Mouse (Mus musculus) small intestine, adult 2 months (tissue): ENCODE measurements at regions not wholly inside any gene's neighbourhood (a gene's known extent, or its start where the extent isn't known, plus 50 kb on each side); places are given as distances from the start of the nearest gene placed in this dataset.

ENCODE experiments used
- CTCF ChIP-seq: fragments of 200-500 bp; IDR thresholded peaks from 2 replicates; pipeline ENCODE4 v1.5.1; 2012; ENCODE audit warnings: low read depth, mild to moderate bottlenecking, control low read depth, inconsistent platforms, low read length, moderate library complexity, mixed read lengths; ENCODE audit not compliant: insufficient replicate concordance, insufficient read length; ENCODE audit errors: extremely low read depth
- POLR2A ChIP-seq: fragments of 200-500 bp; IDR thresholded peaks from 2 replicates; pipeline ENCODE4 v1.6.1; 2012; ENCODE audit warnings: low read depth, mild to moderate bottlenecking, control low read depth, inconsistent platforms, low read length, moderate library complexity

DNA sequence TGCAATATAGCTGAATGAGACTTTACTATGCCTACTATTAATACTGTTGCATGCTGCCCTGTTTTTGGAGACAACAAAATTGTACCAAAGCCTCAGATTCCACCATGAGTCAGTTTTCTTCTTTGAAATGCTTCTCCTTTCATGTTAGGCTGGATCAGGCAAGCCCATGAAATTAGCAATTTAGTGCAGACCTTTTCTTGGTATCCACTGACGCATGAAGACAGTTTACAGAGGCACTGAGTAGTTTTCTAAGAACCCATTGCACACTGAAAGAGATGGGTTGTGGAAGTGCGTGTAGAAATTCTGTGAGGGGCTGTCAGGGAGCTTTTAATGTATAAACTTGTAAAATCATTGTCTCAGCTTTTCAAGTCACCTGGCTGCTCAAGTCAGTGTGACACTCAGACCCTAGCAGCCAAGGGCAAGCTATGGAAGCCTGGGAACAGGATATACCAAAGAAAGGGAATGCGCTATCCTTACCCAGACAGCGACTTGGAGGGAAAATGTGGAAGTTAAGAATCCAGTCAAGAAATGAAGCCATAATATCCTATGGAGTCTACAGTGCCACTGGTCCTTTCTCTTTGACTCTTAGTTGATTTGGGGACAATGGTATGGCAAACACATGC is 323.1 kb downstream of the Mef2c start:
- no peak for TF ChIP-seq CTCF
- no peak for TF ChIP-seq POLR2A
